Mouse (Mus musculus): ENCODE results near the gene Hexim2. TPM values are rescaled to one million over a fixed set of nuclear protein-coding genes. Genes with fewer than 3 reads are reported as not detected.

Gene Hexim2
- 10 to 100 TPM; 13.4 to 18.1 (median 16.5) TPM for total RNA-seq (2022)

DNA sequence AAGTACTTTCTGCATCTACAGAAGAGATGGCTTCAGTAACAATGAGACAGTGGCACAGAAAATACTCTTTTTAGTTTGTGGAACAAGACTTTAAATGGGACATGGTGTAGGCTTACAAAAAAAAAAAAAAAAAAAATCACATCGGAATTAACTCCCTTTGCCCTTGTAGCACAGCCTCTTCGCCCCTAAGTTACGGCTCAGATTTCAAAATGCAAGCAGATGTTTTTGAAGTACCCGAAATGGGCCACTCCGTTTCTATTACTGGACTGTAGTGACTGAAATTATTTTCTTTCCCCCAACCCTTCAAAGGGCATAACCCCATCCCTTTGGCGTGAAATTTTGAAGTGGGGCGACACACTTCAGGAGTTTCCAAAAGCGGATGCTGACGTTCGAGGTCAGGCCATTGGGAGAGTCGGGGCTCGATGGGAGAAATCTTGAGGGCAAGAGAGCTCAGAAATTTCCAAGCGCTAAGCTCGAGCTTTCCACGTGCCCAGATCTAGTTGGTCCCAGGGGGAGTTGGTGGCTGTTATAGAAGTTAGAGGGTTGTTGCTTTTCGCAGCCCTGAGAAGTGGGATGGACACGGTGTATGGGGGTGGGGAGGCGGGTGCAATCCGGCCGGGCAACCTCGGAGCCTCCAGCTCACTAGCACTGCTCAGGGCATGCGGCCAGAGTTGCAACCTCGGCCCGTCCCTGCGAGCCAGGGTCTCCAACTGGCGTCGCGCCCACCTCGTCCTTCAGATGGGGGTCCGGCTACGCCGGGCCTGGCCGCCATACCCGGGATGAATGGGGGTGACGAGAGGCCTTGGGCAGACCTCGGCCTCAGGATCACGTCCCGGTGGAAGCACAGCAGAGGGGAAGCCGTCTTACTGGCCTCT, at the start of gene Hexim2:
Gene Hexim2, plus strand, starts transcription at position 729 of the 875 bp plus-strand sequence.
- peak in 1 of 2 experiments; percentile 56 for DNase-seq (ENCODE audit: low spot score in 2 of 2)

DNA sequence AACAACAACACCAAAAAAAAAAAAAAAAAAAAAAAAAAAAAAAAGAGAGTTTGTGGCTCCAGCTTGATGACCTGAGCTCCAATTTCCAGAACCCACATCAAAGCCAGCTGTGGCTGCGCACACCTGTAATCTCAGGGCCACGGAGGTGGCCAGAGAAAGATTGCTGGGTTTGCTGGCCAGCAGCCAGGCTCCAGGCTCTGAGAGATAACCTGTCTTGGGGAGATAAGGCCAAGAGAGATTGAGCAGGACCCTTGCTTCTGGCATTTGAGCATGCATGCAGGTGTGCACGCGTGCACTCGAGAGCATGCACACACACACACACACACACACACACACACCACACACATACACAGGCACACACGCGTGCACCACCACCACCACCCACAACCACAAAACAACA, 38.9 kb upstream of the Hexim2 start:
- DNase-seq (ENCODE audit: low spot score in 2 of 2) = no peak

DNA sequence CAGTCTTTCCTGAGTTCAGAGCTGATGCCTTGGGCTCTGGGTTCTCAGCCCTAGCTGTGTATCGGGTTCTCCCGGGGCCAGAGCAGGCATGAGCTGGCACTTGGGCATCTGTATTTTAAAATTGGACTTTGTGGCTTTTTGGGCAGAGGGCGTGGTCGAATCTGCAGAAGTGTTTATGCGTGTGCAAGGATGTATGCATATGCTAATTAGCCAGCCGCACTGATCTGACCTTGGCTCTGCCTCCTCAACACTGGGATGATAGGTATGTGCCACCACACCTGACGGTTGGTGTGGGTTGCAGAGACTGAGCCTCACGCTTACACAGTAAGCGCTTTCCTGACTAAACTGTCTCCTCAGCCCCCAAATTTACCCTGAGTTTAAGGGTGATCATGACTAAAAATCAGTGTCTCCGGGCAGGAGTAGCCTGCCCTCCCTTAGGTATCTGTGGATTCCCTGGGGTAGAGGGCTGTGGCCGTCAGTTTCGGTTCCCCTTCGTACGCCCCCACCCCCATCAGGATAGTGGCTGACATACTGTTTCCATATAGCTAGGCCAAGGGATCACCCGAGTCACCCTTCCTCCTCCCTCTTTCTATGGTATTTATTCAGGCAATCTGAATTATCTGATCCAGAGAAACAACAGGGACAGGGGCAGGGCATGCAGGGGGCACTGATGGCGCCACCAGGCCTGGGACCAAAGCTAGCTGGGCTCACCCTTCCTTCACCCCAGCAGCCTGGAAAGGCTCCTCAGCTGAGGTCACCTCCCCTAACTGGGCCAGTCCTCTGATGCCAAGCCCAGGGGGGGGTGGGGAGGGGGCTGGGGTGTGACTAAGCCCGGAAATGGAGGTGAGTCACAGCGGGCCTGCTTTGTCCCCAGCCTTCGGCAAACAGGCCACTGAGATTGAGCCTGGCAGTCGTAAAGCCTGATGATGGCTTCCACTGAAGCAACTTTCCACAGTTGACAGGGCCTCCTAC, 38.1 kb upstream of the Hexim2 start:
- DNase-seq (ENCODE audit: low spot score in 2 of 2) = no peak

DNA sequence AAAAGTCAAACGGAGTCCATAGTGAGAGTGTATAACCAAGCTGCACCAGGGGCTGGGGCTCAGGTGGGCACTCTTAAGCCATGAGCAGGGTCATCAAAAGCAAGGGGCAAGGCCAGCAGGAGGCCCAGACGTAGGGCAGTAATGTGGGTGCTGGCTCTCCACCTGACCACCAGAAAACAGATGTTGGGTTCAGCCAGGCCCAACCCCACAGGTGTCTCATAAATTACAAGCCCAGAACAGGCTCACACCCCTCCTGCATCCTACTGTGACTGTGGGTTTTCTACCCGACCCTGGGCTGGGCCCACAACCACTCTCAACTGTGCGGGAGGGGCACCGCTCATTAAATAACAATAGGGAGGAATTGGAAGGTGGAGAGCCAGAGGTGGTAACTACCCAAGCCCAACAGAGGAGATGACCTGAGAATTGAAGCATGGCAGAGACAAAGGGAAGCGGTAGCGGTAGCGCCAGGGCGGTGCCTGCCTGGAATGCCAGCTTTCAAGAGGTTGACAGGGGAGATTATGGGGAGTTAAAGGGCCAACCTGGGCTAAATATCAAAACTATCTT, 37.0 kb upstream of the Hexim2 start:
- no peak for DNase-seq (ENCODE audit: low spot score in 2 of 2)

DNA sequence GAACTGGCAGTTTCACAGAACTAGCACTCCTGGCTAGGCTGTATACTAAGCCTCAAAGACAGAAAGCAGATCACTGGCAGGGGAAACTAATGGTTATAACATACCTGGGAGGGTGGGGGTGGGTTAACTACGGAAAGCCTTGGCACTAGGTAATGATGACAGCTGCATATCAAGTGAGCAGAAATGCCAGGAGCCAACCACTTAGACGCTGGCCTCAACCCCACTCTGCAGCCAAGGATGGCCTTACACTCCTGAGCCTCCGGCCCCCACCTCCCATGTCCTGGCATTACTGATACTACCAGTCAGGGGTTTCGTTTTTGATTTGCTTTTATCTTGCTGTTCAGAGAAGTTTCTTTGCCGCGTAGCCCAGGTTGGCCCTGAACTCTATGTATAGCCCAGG, 36.4 kb upstream of the Hexim2 start:
- no peak for DNase-seq (ENCODE audit: low spot score in 2 of 2)

DNA sequence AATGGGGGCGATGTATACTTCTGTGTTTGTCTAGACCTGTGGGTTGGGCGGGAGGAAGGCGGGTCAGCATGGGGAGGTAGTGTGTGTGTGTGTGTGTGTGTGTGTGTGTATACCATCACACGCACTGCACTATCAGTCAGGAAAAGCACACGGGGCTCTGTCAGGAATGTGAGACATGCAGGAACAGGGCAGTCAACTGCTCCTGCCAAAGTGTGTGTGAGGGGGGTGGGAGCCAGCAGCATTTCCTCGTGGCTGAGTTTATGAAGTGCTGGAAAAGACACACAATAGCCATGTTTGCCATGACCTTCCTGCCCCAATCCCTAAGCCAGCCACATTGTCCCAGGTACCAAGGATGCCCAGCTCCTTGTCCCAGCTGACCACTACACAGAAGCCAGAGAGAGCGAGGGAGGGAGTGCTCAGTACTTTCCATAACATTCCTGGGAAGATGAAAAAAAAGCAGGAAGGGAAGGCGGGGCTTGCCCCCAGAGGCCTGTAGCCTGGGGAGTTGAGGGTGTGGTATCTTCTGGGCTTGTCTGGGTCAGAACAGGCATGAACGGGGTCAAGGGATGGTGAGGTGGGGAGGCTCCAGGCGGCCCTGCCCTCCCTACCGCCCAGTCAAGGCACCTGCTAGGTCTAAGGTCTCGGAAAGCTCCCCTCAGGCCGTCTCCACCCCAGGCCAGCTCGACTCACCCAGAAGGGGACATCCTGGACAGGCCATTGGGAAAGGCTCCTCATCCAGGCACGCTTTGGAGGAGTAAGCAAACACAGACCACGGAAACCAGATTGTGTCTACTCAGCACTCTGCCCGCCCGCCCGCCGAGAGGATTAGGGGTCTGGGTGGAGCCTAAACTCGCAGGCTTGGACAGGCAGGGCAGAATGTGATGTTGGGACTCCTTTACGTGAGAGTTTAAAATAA, 35.0 kb upstream of the Hexim2 start:
- no peak for DNase-seq (ENCODE audit: low spot score in 2 of 2)

DNA sequence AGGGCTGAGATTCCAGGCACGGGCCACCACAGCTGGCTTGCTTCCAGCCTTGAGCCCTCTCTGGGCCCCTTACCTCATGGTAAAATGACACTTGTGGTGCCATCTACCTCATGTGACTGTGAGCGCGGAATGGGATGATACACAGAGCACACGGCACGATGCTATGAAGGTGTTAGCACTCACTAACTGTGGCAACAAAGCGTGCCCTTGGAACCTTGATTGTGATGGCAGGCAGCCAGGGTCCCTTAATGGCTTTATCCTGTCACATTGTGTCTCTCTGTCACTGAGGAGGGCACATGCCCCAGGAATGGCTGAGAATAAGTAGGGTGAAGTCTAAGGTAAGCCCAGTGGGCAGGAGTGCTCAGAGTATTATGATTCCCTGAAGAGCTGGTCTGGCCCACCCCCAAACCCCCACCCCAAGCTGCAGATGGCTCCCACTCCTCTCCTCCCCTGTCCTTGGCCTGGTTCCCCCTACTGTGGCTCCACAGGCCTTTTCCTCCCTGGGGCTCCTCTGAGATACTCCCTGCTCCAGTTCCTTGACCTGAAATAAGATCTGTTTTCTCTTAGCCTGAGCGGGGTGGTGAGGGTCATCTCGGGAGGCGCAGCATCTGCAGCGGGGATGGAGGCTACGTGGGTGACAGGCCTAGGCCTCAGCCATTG, 33.6 kb upstream of the Hexim2 start:
- no peak for DNase-seq (ENCODE audit: low spot score in 2 of 2)

DNA sequence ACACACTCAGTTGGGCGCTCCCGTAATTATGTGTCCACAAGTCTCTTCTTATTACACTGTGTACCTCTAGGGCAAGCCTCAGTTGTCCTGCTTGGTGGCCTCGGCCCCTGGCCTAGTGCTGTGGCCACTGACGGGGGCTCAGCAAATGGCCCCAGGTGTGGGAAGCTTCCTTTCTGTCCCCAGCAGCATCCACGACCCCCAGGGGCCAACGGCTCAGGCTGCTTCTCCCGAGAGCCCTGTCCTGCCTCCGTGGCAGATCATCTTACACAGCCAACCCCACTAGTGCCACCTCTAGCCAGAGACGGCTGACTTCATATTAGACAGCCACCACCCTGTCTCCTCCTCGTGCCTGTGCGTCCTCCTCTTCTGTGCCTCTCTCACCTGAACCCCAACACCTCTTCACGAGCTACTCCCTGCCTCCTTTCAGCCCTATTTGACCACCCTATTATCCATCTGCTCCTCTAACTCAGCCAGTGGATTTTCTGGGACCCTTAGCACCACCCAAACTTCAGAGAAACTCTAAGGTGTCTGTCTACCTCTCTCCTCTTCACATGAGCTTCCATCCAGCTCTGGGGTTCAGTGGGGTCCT, 32.8 kb upstream of the Hexim2 start:
- DNase-seq (ENCODE audit: low spot score in 2 of 2) = peak in 1 of 2 experiments; percentile 4

DNA sequence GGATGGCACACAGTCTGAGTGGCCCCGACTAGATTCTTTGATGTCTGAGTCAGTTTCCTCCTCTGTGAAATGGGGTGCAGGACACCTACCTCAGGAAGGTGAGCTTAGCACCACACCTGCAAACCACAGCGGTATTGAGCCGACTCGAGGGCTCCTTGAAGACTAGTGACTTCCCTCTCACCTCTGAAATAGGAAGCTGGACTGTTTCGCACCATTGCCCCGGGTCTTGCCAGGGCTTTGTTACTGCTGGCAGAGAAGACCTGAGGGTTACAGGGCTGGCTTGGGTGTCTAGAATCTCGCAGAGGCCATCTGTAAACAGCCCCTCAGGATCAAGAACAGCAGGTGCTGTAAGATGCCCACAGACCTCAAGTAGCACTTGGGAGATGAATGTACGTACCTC, 31.9 kb upstream of the Hexim2 start:
- peak in 1 of 2 experiments; percentile 17 for DNase-seq (ENCODE audit: low spot score in 2 of 2)

DNA sequence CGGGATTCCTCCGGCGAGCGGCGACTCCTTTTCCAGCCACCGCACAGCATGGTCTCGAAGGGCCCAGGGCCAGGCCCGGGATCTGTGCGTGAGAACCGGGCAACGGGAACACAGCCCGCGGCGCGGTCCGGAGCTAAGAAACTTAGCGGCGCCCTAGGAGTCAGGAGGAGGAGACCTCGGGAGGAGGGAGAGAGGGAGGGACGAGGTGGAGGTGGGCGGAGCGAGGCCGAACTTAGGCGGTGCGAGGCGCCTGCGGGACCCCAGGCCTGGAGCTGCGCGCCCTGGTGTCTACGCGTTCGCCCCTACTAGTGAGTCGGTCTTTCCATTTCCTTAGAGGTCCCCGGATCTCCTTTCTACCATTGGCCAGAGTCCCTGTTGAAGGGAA, 30.8 kb upstream of the Hexim2 start, which contains the start of the genes Plcd3 and Acbd4:
Gene Plcd3, minus strand, starts transcription at position 178 of the 385 bp plus-strand sequence.
Gene Acbd4, plus strand, starts transcription at position 202 of the 385 bp plus-strand sequence.
- DNase-seq (ENCODE audit: low spot score in 2 of 2) = peak; percentile 55 to 63

DNA sequence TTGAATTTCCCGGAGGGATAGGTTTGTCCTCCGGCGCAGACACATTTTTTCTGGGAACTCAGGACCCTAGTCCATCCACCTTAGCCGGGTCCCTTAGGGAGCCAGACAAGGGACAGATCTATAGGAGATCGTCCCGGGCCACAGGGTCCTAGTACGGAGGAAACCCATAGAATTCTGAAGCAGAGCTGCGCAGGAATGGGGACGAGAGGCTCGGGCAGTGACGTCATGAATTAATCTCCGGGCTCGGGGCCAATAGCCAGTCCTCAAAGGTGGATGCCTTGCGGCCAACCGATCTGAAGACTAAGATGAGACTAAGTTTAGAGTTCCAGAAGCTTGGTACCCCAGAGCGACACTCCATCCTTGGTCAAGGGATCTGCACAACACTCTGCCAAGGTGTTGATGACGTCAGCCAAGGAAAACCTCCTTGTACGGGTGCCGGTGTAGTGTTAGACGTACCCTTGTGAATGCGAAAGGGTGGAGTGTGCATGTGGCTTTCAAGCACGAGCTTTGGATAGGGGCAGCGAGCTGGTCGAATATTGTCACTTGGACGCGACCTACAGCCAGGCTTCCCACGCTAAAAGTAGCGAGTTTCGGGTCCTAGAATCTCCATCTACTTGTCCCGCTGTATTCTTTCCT, 30.2 kb upstream of the Hexim2 start:
- peak; percentile 73 to 82 for DNase-seq (ENCODE audit: low spot score in 2 of 2)

DNA sequence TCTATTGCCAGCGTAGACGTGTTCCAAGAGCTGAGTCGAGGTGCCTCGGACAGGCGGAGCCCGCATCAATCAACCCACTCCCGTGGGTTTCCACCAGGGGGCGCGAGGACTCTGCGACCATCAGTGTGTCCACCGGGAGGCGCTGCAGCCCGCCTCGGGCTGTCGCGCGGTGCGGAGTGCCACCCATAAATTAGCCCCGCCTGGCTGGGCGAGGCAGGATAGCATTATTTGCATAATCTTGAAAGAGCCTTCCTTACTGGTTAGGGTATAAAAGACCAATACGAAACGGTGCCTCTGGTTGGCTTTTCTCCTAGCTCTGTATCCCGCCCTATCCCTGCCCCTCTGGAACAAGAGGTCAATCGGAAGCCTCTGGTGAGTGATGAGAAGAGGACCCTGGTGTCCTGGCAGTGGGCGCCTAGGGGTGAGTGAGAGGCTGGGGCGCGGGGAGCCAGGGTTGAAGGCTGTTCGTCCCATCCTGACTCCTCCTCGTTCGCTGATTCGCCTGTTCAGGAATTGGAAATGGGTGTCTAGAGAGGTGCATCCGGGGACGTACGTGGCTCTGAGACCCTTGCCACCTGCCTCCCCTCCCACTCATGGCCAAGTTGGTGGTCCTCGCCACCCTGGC, 29.4 kb upstream of the Hexim2 start:
- DNase-seq (ENCODE audit: low spot score in 2 of 2) = peak; percentile 94 to 96

DNA sequence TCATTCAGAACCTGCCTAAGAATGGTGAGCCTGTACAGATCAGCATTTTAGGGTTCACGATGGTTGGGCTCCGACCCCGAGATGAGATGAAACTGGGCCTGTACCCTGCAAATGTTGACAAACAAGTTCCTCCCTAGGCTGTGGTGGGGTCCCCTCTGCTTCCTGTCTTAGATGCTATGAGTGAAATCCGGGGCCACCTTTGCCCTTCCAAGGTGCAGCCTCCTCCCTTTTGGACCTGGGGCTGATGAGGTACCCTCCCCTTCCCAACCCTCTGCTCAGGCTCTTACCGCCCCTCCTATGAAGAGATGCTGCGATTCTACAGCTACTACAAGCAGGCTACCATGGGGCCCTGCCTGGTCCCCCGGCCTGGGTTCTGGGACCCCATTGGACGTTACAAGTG, 28.6 kb upstream of the Hexim2 start:
- peak in 1 of 2 experiments; percentile 15 for DNase-seq (ENCODE audit: low spot score in 2 of 2)

DNA sequence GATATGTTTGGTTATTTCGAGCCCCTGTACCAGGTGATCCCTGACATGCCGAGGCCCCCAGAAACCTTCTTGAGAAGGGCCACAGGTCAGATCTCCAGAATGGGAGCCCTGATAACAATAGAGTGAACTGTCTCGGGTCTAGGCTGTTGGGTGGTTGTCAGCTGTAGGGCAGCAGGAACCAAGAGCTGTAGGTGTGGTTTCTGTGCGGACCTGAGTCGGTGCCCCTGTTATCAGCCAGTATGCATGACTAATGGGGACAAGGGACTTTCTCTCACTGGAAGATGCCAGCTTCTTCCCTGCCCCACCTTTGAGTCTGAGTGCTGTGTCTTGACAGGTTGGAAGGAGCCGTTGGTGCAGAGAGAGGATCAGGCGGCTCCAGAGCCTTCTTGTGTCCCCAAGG, 27.8 kb upstream of the Hexim2 start:
- peak in 1 of 2 experiments; percentile 10 for DNase-seq (ENCODE audit: low spot score in 2 of 2)

DNA sequence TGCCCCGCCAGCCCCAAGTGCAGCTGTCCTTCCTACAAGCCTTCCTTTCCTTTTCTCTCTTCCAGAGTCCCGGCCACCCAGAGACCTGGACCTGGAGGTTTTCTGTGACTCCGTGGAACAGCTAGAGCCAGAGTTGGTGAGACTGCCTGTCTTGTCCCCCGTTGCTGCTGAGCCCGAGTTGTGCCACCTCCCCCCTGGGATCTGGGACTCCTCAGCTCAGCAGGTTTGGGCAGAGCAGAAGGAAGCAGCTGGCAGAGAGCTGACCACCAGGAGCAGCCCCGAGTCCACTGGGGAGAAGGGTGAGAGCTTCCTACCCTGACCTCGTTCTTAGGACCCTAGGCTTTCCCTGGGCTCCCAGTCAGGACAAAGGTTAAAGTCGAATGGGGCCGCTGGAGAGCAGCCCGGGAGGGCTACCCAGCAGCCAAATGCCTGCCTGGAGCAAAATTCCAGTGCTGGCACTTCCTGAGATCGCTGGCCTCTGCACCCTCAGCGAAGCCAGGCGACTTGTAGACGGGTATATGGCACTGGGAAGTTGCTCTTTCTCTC, 27.0 kb upstream of the Hexim2 start:
- no peak for DNase-seq (ENCODE audit: low spot score in 2 of 2)

DNA sequence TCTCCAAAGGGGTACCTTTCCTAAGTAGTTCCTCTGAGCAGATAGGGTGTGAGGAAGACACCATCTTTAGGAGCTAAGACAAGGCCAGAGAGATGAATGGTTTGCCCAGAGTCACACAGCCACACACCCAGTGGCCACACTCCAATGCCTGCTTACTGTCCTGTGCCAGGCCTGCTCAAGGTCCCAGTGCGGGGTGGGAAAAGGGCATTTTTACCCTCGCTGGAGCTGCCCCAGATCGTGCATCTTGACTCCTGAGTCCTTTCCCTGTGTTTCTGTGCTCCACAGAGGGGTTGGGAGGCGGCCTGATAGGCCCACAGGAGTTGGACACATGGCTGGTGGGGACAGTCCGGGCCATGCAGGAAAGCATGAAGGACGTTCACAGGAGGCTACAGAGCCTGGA, 26.4 kb upstream of the Hexim2 start:
- DNase-seq (ENCODE audit: low spot score in 2 of 2) = no peak

DNA sequence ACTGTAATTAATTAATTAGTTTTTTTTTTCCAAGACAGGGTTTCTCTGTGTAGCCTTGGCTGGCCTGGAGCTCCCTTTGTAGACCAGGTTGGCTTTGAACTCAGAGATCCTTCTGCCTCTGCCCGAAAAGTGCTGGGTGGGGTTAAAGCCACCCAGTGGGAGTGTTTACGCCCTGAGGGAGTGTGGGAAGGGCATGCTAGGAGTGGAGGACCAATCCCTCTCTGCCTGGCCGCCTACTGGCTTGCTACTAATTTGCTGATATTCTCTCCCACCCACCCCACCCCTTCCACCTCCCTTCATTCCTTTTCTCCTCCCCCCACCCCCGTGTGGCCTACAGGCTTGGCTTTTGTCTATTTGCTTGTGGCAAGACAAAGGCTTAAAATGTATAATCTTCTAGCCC, 25.8 kb upstream of the Hexim2 start:
- DNase-seq (ENCODE audit: low spot score in 2 of 2) = no peak

DNA sequence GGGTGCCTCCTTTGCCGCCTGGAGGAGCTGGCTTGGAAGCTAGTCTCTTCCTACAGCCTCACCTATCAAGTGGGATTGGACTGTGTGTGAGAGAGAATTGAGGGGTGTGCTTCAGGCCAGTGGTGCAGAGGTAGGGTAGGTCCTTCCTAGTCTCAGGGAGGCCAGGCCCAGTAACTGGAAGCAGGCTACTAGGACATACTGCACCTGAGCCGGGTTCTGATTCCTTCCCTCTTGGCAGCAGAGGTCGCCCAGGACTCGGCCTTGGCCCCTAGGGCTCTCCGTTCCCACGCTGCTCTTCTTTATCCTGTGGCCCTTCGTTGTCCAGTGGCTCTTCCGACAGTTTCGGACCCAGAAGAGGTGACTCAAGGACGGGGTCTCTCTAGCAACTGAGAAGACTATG, 20.9 kb upstream of the Hexim2 start:
- DNase-seq (ENCODE audit: low spot score in 2 of 2) = no peak
